Mouse (Mus musculus) midbrain, embryonic 16.5 days (tissue): Measurements from ENCODE around the gene Mocs3. TPM values are rescaled to one million over a fixed set of nuclear protein-coding genes. Genes with fewer than 3 reads are reported as not detected.
A peak's percentile ranks its signal among the peaks of the same experiment; 100 is the strongest.

Source experiments
- ATAC-seq: fragments of 200-750 bp; cut with Nextera tagmentation; 2 replicates; pipeline ENCODE4 v1.8.0; 2017; ENCODE audit warnings: moderate TSS enrichment
- H3K27ac ChIP-seq: fragments of 300-500 bp; sonication (generic); 2 replicates; pipeline ENCODE4 v1.5.1; 2014; ENCODE audit warnings: mild to moderate bottlenecking, low read length, mixed read lengths
- H3K27me3 ChIP-seq: fragments of 300-500 bp; sonication (generic); 2 replicates; pipeline ENCODE4 v1.6.1; 2014; ENCODE audit warnings: low read depth, low read length, mixed read lengths; ENCODE audit not compliant: control insufficient read depth, insufficient read depth
- H3K36me3 ChIP-seq: fragments of 300-500 bp; sonication (generic); 2 replicates; pipeline ENCODE4 v1.6.1; 2014; ENCODE audit warnings: mild to moderate bottlenecking, low read length, moderate library complexity, mixed read lengths; ENCODE audit not compliant: control insufficient read depth, insufficient read depth
- H3K4me1 ChIP-seq: fragments of 300-500 bp; sonication (generic); 2 replicates; pipeline ENCODE4 v1.6.1; 2014; ENCODE audit warnings: mild to moderate bottlenecking, low read length, mixed read lengths; ENCODE audit not compliant: control insufficient read depth, insufficient read depth
- H3K4me2 ChIP-seq: fragments of 300-500 bp; sonication (generic); 2 replicates; pipeline ENCODE4 v1.6.1; 2014; ENCODE audit warnings: mild to moderate bottlenecking, low read length, mixed read lengths
- H3K4me3 ChIP-seq: fragments of 300-500 bp; sonication (generic); 2 replicates; pipeline ENCODE4 v1.5.1; 2014; ENCODE audit warnings: low read depth, mild to moderate bottlenecking, low read length, moderate library complexity, mixed read lengths
- H3K9ac ChIP-seq: fragments of 300-500 bp; sonication (generic); 2 replicates; pipeline ENCODE4 v1.6.1; 2014; ENCODE audit warnings: low read depth, low read length, mixed read lengths
- H3K9me3 ChIP-seq: fragments of 300-500 bp; sonication (generic); replicated peaks from 2 replicates; pipeline ENCODE4 v1.6.1; 2014; ENCODE audit warnings: mild to moderate bottlenecking, low read length, mixed read lengths; ENCODE audit not compliant: control insufficient read depth, poor library complexity, severe bottlenecking
- WGBS: fragments of 180-500 bp; shearing (Covaris S2); extraction: QIAGEN DNeasy Blood & Tissue Kit; methylation state at CpG from one replicate; pipeline ENCODE4 v1.1.7; 2014; 5-methylcytosine and 5-hydroxymethylcytosine counted together
- polyA plus RNA-seq: library from polyadenylated mRNA; unstranded; fragments of >200 nt; fragmentation: Nextera tagmentation; extraction: Ambion mirVana; gene quantifications from 2 replicates; pipeline ENCODE4 v1.2.1, GENCODE M21; 2015

The Mocs3 gene
- polyA plus RNA-seq, 1 experiment from 2014 or later, result 8.5 TPM

DNA sequence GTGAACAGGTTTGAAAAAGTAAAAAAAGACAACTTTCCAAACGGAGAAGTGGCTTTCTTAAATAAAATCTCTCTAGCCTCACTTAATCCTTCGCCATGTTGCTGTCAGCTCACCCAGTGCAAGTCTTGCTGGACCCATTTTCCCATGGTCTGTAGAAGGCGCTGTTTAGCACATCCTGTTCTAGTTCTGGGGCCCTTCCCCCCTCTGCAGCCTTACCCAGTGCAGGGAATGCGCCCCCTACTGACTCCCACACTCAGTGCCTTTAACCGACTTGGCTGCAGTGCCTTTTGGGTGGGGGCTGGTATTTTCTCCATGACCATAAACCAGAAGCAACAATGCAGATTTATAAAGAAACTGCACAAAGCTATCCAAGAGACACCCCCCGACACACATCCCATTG is 25.2 kb upstream of the Mocs3 start:
- Histone ChIP-seq H3K27ac (peak overlapping the region; percentile 99), H3K9ac (peak overlapping the region; percentile 100), H3K4me2 (peak overlapping the region; percentile 81), H3K4me3 (peak overlapping the region; percentile 90), H3K27me3 (no peaks in the 10 kb centered on the region), H3K36me3 (peaks cover 3% of the 10 kb centered on the region), H3K9me3 (no peaks in the 10 kb centered on the region), H3K4me1 (peaks cover 38% of the 10 kb centered on the region)
- ATAC-seq, result peak; percentile 43; the same call in 1 of the 2 replicates
- WGBS, result 3% methylated on average over 6 of the region's 6 CpGs

DNA sequence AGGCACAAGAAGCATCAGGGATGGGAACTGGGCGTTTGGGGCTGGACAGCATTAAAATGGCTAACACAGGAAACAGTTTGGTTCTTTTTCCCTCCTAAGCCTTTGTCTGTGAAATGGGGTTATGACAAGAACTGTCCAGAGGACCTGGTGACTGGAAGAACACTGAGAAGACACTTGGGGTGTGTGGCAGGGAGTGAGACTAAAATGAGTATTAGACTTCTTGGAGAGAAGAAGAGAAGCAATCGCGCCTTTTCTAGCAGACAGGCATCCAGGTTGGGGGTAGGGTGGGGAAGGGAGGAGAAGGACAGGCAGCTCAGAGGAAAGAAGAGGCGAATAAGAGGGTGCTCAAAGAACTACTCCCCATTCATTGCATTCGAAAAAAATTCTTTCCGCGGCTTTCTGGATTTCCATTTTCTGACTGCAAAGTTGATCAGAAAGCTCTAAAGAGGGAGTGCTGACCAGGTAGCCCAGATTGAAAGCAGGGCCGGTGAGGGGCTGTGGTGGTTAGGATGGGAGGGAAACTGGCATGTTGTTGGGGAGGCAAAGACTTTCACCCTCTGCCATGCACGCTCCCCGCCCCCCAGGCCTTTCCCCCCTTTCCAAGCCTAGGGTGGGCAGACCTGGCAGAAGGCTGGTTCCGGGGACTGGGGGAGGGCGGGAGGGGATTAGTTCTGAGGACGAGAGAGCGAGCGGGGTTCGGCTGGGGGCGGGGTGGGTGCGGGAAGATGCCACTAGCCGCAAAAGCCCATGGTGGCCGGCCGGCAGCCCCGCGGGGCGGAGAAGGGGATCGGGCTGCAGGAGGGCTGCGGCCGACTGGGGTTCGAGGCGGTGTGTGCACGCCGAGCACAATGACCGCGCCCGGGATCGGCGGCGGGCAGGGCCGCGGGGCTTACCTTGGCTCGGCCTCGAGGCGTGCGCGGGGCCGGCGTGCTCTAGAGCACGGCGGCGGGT is 24.5 kb upstream of the Mocs3 start:
- Histone ChIP-seq H3K27ac (peak overlapping the region; percentile 99), H3K27me3 (no peaks in the 10 kb centered on the region), H3K9me3 (no peaks in the 10 kb centered on the region), H3K36me3 (peaks cover 8% of the 10 kb centered on the region), H3K4me2 (peak overlapping the region; percentile 81), H3K9ac (peak overlapping the region; percentile 100), H3K4me3 (peak overlapping the region; percentile 90), H3K4me1 (peaks cover 31% of the 10 kb centered on the region)
- peak; percentile 40 for ATAC-seq
- WGBS, result 1% methylated on average over 36 of the region's 49 CpGs

DNA sequence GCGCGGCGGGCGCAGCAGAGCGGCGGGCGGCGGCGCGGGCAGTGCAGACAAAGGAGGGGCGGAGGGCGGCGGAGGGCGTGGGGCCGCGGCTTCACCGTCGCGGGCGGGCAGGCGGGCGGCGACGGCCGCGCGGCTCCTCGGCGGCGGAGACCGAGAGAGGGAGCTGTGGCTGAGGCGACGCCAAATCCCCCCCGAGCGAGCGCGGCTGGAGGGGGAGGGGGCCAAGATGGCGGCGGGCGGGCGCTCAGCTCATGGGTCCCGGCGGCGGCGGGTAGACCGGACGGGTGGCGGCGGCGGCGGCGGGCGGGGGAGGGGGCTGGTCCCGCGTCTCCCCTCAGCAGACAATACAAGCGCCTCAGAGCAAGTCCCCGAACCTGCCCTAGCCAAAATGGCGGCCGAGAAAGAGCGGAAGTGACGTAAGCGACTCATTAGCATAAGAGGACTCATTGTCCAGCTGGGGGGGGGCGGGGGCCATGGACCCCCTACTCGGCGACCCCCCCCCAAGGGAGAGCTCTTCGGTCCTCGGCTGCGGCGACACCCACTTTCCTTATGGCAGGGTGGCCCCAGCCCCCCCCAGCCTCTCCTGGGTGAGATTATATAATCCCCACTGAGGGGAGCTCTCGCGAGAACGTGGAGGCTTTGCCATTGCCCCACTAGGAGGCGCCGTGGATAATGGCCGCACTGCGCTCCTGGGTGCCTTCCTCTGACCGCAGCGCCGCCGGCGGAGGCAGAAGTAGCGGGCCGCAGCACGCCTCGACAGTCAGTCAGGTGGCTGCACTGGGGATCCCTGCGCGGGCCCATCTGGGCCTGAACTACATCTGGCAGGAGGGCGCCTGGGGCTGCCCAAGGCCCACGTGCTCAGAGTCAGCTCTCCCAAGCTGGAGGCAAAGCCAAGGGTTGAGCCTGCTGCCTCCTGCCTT is 23.4 kb upstream of the Mocs3 start, which contains the start of gene Adnp:
Adnp (minus strand) TSS at position 388 of the 920 bp plus-strand sequence.
- Histone ChIP-seq H3K27me3 (no peaks in the 10 kb centered on the region), H3K36me3 (peaks cover 17% of the 10 kb centered on the region), H3K4me1 (peaks cover 24% of the 10 kb centered on the region), H3K9ac (peak within 1 kb of the TSS; percentile 100), H3K4me3 (peak within 1 kb of the TSS; percentile 90), H3K4me2 (peak within 1 kb of the TSS; percentile 81), H3K9me3 (no peaks in the 10 kb centered on the region), H3K27ac (peak within 1 kb of the TSS; percentile 99)
- peak; percentile 85 for ATAC-seq
- WGBS, result under 1% methylated on average over 51 of the region's 89 CpGs

DNA sequence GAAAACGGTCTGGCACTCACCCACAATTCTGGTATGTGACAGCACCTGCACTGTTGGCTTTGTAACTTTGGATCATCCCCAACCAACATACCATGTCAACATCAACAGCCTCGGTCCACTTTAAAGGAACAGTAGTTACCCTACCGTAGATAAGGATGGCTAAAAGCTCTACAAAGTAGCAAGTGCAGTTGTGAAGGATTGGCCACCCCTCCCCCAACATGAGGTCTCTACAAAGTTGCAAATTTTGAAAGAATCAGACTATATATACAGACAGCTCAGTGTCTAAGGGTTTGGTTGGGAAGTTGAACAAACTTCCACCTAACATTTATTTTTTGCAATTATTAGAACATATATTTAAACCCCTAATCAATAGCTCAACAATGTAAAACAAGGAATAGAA is 22.5 kb upstream of the Mocs3 start:
- Histone ChIP-seq H3K27me3 (no peaks in the 10 kb centered on the region), H3K9me3 (no peaks in the 10 kb centered on the region), H3K4me1 (peaks cover 20% of the 10 kb centered on the region), H3K27ac (peak overlapping the region; percentile 99), H3K36me3 (peaks cover 25% of the 10 kb centered on the region), H3K4me3 (no peak overlapping the region; the same call in 1 of the 2 replicates), H3K9ac (no peak overlapping the region), H3K4me2 (peak overlapping the region; percentile 56)
- ATAC-seq, result no peak
- 93% methylated on average over 3 of the region's 3 CpGs for WGBS

DNA sequence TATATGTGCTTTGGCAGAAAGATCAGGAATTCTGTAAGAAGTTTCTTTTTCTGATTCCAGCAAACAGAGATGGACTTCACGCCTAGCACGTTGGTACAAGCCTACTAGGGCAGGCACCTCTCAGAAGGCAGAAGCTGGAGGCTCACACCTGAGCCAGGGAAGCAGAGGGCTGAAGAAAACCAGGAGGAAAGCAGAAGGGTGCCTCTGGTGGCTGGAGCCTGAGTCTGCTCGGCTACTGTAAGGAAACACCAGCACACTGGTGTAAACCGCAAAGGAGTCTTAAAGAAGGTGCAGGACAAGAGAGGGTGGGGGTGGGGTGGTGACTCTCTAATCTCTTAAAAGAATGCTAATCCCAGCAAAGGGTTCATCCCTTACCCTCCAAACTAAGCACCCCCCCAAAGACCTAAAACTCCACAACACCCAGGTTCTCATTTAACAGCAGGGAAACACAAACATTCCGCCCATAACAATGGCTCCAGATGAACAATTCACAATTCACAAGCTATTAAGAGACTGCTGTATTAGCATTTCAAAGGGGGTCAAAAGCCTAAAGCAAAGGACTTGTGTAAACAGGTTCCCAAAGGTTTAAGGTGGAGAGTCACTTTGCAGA is 16.5 kb upstream of the Mocs3 start:
- Histone ChIP-seq H3K4me2 (no peak overlapping the region), H3K27ac (no peak overlapping the region), H3K9me3 (no peaks in the 10 kb centered on the region), H3K4me1 (no peaks in the 10 kb centered on the region), H3K27me3 (no peaks in the 10 kb centered on the region), H3K36me3 (peaks cover 42% of the 10 kb centered on the region), H3K4me3 (no peak overlapping the region), H3K9ac (no peak overlapping the region)
- ATAC-seq, result no peak
- WGBS, result 43% methylated on average over 5 of the region's 5 CpGs

DNA sequence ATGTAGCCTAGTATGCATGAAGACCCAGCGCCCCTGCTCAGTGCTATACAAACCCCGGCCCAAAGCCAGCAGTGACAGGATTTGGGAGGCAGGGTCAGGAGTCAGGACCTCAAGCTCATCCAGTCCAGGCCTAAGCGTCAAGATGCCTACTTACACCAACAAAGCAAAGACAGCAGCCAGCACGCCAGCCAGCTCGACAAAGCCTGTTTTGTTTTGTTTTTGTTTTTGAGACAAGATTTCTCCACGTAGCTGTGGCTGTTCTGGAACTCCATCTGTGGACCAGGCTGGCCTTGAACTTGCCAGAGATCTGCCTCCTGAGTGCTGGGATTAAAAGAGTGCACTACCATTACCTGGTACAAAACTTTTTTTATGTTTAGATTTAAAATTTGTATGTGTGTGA is 7.1 kb upstream of the Mocs3 start:
- H3K36me3 ChIP-seq, result peaks cover 38% of the 10 kb centered on the region

DNA sequence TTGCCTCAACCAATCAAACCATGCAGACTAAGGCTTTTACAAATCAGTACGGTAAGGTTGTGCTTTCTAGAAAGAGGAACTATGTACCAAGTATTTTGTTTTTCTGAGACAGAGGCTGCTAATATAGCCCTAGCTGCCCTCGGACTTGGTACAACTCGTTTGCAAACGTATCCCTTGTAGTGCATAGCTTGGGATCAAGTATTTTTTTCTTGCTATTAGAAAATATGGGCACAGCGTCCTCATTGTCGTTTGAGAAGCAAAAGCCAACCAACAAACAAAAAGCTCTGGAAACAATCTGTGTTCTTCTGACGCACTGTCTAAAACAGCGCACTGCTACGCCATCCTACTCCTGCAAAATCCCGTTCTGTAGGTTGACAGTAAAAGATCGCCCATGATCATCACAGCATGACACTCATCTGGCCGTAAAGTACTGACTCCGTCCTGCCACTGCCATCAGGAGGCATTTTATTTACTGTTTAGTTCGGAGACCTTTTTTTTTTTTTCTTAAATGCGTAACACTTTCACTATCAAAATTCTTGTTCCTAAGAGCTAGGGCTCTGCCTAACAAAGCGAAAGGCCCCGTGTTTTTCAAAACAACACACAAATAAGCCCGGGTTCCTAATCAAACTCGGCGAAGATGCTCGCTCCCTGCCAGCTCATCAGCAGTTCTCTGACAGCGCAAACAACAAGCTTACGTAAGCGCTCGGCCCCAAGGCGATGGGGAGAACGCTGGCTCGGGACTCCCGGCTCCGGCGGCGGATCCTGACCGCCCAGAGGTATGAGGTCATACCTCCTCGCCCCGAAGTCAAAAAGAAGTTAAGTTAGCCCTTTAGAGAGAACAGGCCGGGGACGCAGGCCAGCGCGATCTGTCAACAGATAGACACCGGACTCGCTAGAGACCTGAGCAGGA is 1.1 kb upstream of the Mocs3 start:
- Histone ChIP-seq H3K4me1 (peaks cover 35% of the 10 kb centered on the region), H3K9me3 (no peaks in the 10 kb centered on the region), H3K4me2 (peak overlapping the region; percentile 92), H3K36me3 (peaks cover 19% of the 10 kb centered on the region), H3K4me3 (peak overlapping the region; percentile 83), H3K9ac (peak overlapping the region; percentile 81), H3K27me3 (no peaks in the 10 kb centered on the region), H3K27ac (peak overlapping the region; percentile 96; the same call in 1 of the 2 replicates)
- WGBS, result 20% methylated on average over 39 of the region's 41 CpGs
- ATAC-seq, result no peak; the same call in 1 of the 2 replicates

More for the DNA sequence above, 7.1 kb upstream of the Mocs3 start:
- Histone ChIP-seq H3K9me3 (no peaks in the 10 kb centered on the region), H3K4me3 (no peak overlapping the region), H3K9ac (no peak overlapping the region), H3K4me2 (no peak overlapping the region), H3K4me1 (peaks cover 6% of the 10 kb centered on the region), H3K27me3 (no peaks in the 10 kb centered on the region), H3K27ac (no peak overlapping the region)
- WGBS, result 87% methylated on average over 6 of the region's 6 CpGs
- ATAC-seq, result no peak
